Mouse (Mus musculus): ENCODE results near the gene Slx4ip. TPM values are rescaled to one million over a fixed set of nuclear protein-coding genes. Genes with fewer than 3 reads are reported as not detected.

Gene Slx4ip
- polyA plus RNA-seq, 1 experiment from 2014 or later: 6.1 TPM

GRCm38 (mm10) chr2:137063829-137064228 is 172.8 kb downstream of the Slx4ip start:
- Histone ChIP-seq H3K9me3 (ENCODE audit: control insufficient read depth, low read length) (no peaks in the 10 kb centered on the region), H3K27ac (replicated peaks; ENCODE audit: low read depth, low read length) (no peak overlapping the region), H3K9ac (ENCODE audit: low read depth, low read length) (no peak overlapping the region), H3K4me1 (ENCODE audit: control insufficient read depth, insufficient read depth, low read length) (no peaks in the 10 kb centered on the region; the same call in 1 of the 2 replicates), H3K4me3 (ENCODE audit: low read depth, low read length) (no peak overlapping the region), H3K4me2 (ENCODE audit: low read depth, low read length) (no peak overlapping the region), H3K36me3 (ENCODE audit: control insufficient read depth, insufficient read depth, low read length) (no peaks in the 10 kb centered on the region), H3K27me3 (replicated peaks; ENCODE audit: control insufficient read depth, insufficient read depth, low read length) (no peaks in the 10 kb centered on the region)
- no peak for DNase-seq (ENCODE audit: low spot score)
- ATAC-seq (ENCODE audit: low read depth): no peak
- WGBS: 68% methylated on average over 1 of the region's 1 CpGs

DNA sequence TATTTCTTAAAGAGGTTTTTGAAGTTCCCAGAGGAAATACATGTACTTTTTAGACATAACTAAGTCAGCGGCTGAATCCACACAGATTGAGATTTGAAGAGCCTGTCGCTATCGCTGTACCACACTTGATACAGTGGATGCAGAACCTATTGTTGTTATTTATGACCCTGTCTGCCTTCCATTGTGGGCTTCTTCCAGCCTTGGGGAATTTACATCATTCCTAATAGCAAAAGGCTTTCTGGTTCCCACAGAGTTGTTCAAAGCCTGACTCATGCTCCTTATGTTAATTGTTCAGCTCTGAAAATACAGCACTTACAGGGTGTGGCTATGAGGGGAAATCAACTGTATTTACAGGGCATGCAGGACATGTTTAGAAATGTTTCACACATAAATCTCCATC is 173.5 kb downstream of the Slx4ip start:
- Histone ChIP-seq H3K27me3 (replicated peaks; ENCODE audit: control insufficient read depth, insufficient read depth, low read length) (no peaks in the 10 kb centered on the region), H3K9me3 (ENCODE audit: control insufficient read depth, low read length) (no peaks in the 10 kb centered on the region), H3K4me1 (ENCODE audit: control insufficient read depth, insufficient read depth, low read length) (no peaks in the 10 kb centered on the region; the same call in 1 of the 2 replicates), H3K27ac (replicated peaks; ENCODE audit: low read depth, low read length) (no peak overlapping the region), H3K4me3 (ENCODE audit: low read depth, low read length) (no peak overlapping the region), H3K4me2 (ENCODE audit: low read depth, low read length) (no peak overlapping the region), H3K9ac (ENCODE audit: low read depth, low read length) (no peak overlapping the region), H3K36me3 (ENCODE audit: control insufficient read depth, insufficient read depth, low read length) (no peaks in the 10 kb centered on the region)
- no peak for DNase-seq (ENCODE audit: low spot score)
- ATAC-seq (ENCODE audit: low read depth): no peak
- 83% methylated on average over 3 of the region's 3 CpGs for WGBS

DNA sequence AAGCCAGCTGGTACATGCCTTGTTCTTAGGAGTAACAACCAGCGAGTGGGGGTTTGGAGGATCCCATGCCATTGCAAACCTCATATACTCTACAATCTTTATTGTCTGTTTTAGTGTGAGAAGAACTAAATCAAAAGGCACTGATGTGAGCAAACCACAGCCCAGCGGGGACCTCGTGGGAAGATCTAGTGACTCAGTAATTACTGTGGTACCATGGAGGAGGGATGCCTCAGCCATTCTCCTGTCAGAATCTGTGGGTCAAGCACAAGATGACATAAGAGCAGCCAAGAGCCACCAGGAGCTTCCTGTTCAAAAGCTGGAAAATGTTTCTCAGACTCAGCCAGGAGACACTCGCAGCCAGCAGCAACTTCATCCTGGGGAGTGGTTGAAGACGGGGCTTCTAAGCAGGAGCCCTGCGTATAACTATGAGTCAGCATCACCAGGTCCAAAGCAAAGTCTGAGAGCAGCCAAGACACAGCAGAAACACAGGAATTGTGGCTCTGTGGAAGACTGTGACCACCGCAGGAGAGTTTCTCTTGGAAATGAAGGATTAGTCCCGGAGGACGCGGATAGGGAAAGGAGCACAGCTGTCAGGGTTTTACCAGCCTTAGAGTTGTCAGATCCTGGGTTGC is 176.6 kb downstream of the Slx4ip start:
- H3K36me3 ChIP-seq (ENCODE audit: control insufficient read depth, insufficient read depth, low read length): no peaks in the 10 kb centered on the region
- H3K9me3 ChIP-seq (ENCODE audit: control insufficient read depth, low read length): no peaks in the 10 kb centered on the region
- no peaks in the 10 kb centered on the region; the same call in 1 of the 2 replicates for H3K4me1 ChIP-seq (ENCODE audit: control insufficient read depth, insufficient read depth, low read length)
- DNase-seq (ENCODE audit: low spot score) (no peak), ATAC-seq (ENCODE audit: low read depth) (no peak)
- H3K27ac ChIP-seq (replicated peaks; ENCODE audit: low read depth, low read length): no peak overlapping the region
- no peaks in the 10 kb centered on the region for H3K27me3 ChIP-seq (replicated peaks; ENCODE audit: control insufficient read depth, insufficient read depth, low read length)
- no peak overlapping the region for H3K9ac ChIP-seq (ENCODE audit: low read depth, low read length)
- no peak overlapping the region for H3K4me2 ChIP-seq (ENCODE audit: low read depth, low read length)
- WGBS: 70% methylated on average over 10 of the region's 10 CpGs
- no peak overlapping the region for H3K4me3 ChIP-seq (ENCODE audit: low read depth, low read length)

DNA sequence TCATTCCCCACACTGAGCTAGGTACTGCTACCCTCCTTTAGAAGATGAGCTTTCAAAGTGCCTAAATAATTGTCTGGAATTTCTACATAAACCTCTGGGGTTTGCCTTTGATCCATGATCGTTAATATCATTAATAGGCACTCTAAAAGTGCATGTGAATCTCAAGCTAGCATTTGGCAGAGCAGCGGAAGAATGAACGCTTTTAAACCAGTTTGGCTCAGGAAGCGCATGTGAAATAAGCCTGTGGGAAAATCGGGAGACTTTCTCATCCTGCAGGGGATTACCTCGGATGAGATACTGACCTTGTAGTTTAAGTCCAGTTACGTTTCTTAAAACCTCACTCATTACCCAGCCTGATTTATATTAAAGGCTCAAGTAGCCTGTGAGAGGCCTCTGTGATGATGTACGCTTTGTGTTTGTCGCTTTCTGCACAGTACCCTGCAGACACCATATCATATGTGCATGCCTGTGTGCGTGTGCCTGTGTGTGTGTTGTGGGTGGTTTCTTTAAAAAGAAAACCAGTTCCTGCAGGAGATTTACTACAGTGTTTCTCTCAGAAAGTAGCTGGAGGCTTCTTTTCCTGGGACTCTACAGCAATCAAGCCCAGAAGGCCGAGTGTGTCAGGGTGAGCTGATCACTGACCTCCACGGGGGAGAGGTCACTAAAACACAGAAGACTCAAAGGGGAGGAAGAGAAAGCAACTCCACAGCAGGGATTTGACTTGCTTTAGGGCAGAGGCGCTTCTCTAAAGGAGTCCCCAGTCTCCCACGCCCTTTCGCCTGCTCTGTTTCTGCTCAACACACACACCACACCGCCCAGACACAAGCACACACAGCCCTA is 182.7 kb downstream of the Slx4ip start:
- no peaks in the 10 kb centered on the region for H3K27me3 ChIP-seq (replicated peaks; ENCODE audit: control insufficient read depth, insufficient read depth, low read length)
- 0 out of 2 replicates have a peak overlapping the region, but pooled peaks have one; percentile 14 for H3K9ac ChIP-seq (ENCODE audit: low read depth, low read length)
- DNase-seq (ENCODE audit: low spot score): no peak
- 0 out of 2 replicates have a peak, but pooled peaks cover 4% of the 10 kb centered on the region for H3K4me1 ChIP-seq (ENCODE audit: control insufficient read depth, insufficient read depth, low read length)
- H3K9me3 ChIP-seq (ENCODE audit: control insufficient read depth, low read length): no peaks in the 10 kb centered on the region
- H3K36me3 ChIP-seq (ENCODE audit: control insufficient read depth, insufficient read depth, low read length): no peaks in the 10 kb centered on the region
- ATAC-seq (ENCODE audit: low read depth): peak; percentile 23; the same call in 1 of the 2 replicates
- no peak overlapping the region for H3K27ac ChIP-seq (replicated peaks; ENCODE audit: low read depth, low read length)
- 31% methylated on average over 16 of the region's 16 CpGs for WGBS
- no peak overlapping the region for H3K4me2 ChIP-seq (ENCODE audit: low read depth, low read length)
- no peak overlapping the region for H3K4me3 ChIP-seq (ENCODE audit: low read depth, low read length)

- H3K36me3 ChIP-seq (ENCODE audit: control insufficient read depth, insufficient read depth, low read length): no peaks in the 10 kb centered on the region
- WGBS: 21% methylated on average over 2 of the region's 2 CpGs
- peaks cover 4% of the 10 kb centered on the region; the same call in 1 of the 2 replicates for H3K4me1 ChIP-seq (ENCODE audit: control insufficient read depth, insufficient read depth, low read length)
- H3K9me3 ChIP-seq (ENCODE audit: control insufficient read depth, low read length): no peaks in the 10 kb centered on the region
- no peak overlapping the region for H3K9ac ChIP-seq (ENCODE audit: low read depth, low read length)
- H3K27ac ChIP-seq (replicated peaks; ENCODE audit: low read depth, low read length): no peak overlapping the region
- no peak overlapping the region for H3K4me3 ChIP-seq (ENCODE audit: low read depth, low read length)
- no peak overlapping the region for H3K4me2 ChIP-seq (ENCODE audit: low read depth, low read length)
- no peak for ATAC-seq (ENCODE audit: low read depth)
- no peaks in the 10 kb centered on the region for H3K27me3 ChIP-seq (replicated peaks; ENCODE audit: control insufficient read depth, insufficient read depth, low read length)
- DNase-seq (ENCODE audit: low spot score): no peak
Observed at GRCm38 (mm10) chr2:137074313-137074620, 183.2 kb downstream of the Slx4ip start.

DNA sequence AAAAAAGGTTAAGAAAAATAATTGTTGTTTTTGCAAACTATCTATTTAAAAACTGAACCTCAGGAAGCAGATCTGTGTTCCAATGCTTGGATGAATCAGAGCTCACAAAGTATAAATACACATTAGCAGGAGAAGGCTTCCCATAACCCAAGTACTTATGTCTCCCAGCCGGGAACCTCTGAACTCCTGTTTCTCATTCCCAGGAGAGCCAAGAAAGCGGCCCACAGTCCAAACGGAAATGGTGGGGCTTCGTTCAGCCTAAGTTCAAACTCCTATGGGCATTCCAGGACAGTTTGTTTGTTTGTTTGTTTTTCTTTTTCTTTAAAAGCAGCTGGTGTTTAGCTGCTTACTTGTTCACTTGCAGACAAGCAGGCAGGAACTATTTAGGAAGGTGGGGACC is 187.8 kb downstream of the Slx4ip start:
- Histone ChIP-seq H3K36me3 (ENCODE audit: control insufficient read depth, insufficient read depth, low read length) (peaks cover 14% of the 10 kb centered on the region), H3K27ac (replicated peaks; ENCODE audit: low read depth, low read length) (no peak overlapping the region), H3K4me2 (ENCODE audit: low read depth, low read length) (no peak overlapping the region), H3K9ac (ENCODE audit: low read depth, low read length) (no peak overlapping the region), H3K4me3 (ENCODE audit: low read depth, low read length) (no peak overlapping the region), H3K4me1 (ENCODE audit: control insufficient read depth, insufficient read depth, low read length) (peaks cover 15% of the 10 kb centered on the region), H3K9me3 (ENCODE audit: control insufficient read depth, low read length) (no peaks in the 10 kb centered on the region), H3K27me3 (replicated peaks; ENCODE audit: control insufficient read depth, insufficient read depth, low read length) (no peaks in the 10 kb centered on the region)
- 41% methylated on average over 4 of the region's 4 CpGs for WGBS
- ATAC-seq (ENCODE audit: low read depth): no peak
- DNase-seq (ENCODE audit: low spot score): no peak

- Histone ChIP-seq H3K9me3 (ENCODE audit: control insufficient read depth, low read length) (no peaks in the 10 kb centered on the region), H3K4me1 (ENCODE audit: control insufficient read depth, insufficient read depth, low read length) (peaks cover 15% of the 10 kb centered on the region), H3K27ac (replicated peaks; ENCODE audit: low read depth, low read length) (no peak overlapping the region), H3K4me2 (ENCODE audit: low read depth, low read length) (no peak overlapping the region), H3K36me3 (ENCODE audit: control insufficient read depth, insufficient read depth, low read length) (peaks cover 24% of the 10 kb centered on the region), H3K27me3 (replicated peaks; ENCODE audit: control insufficient read depth, insufficient read depth, low read length) (no peaks in the 10 kb centered on the region), H3K4me3 (ENCODE audit: low read depth, low read length) (no peak overlapping the region), H3K9ac (ENCODE audit: low read depth, low read length) (no peak overlapping the region)
- peak; percentile 64 for ATAC-seq (ENCODE audit: low read depth)
- WGBS: 18% methylated on average over 10 of the region's 10 CpGs
- peak; percentile 45 for DNase-seq (ENCODE audit: low spot score)
Observed at GRCm38 (mm10) chr2:137079721-137080320, 188.8 kb downstream of the Slx4ip start.

GRCm38 (mm10) chr2:137080468-137080867 is 189.4 kb downstream of the Slx4ip start:
- H3K27ac ChIP-seq (replicated peaks; ENCODE audit: low read depth, low read length): no peak overlapping the region
- H3K9ac ChIP-seq (ENCODE audit: low read depth, low read length): no peak overlapping the region
- H3K36me3 ChIP-seq (ENCODE audit: control insufficient read depth, insufficient read depth, low read length): peaks cover 31% of the 10 kb centered on the region
- H3K4me2 ChIP-seq (ENCODE audit: low read depth, low read length): no peak overlapping the region
- H3K4me1 ChIP-seq (ENCODE audit: control insufficient read depth, insufficient read depth, low read length): peaks cover 15% of the 10 kb centered on the region
- 66% methylated on average over 6 of the region's 6 CpGs for WGBS
- ATAC-seq (ENCODE audit: low read depth): no peak
- no peak for DNase-seq (ENCODE audit: low spot score)
- H3K27me3 ChIP-seq (replicated peaks; ENCODE audit: control insufficient read depth, insufficient read depth, low read length): no peaks in the 10 kb centered on the region
- H3K9me3 ChIP-seq (ENCODE audit: control insufficient read depth, low read length): no peaks in the 10 kb centered on the region
- no peak overlapping the region for H3K4me3 ChIP-seq (ENCODE audit: low read depth, low read length)
